Mouse (Mus musculus): ENCODE results near the gene Cfap73. TPM values are rescaled to one million over a fixed set of nuclear protein-coding genes. Genes with fewer than 3 reads are reported as not detected.

Gene Cfap73
- total and polyA plus RNA-seq, 2 experiments from 2014 or later, result not detected

DNA sequence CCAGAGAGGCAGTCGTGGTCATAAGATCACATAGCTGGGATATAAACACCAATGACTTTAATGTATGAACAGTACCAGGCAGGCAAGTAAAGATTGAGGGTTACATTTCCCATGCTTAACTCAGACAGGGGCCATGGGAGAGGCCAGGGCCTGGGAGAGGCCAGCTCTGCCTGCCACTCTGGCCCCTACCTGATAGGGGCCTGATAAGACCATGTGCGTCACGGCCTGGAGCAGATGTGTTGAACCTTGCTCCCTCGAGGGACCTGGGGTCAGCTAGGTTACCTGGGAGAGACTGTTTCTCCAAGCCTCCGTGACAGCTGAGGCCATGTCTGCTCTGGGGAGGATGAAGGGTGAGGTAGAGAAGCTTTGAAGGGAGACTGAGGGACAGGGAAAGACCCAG is 17.2 kb upstream of the Cfap73 start:
- H3K4me3 ChIP-seq (ENCODE audit: low read depth, low read length), result no peak overlapping the region
- no peak overlapping the region for H3K27ac ChIP-seq (ENCODE audit: low read depth)
- WGBS, result 42% methylated on average over 5 of the region's 5 CpGs
- ATAC-seq (ENCODE audit: insufficient read depth, low read depth), result no peak
- H3K4me1 ChIP-seq (ENCODE audit: control insufficient read depth, insufficient read depth), result peaks cover 8% of the 10 kb centered on the region; the same call in 1 of the 2 replicates
- no peaks in the 10 kb centered on the region for H3K36me3 ChIP-seq (replicated peaks; ENCODE audit: control insufficient read depth, insufficient read depth, low read length)
- TF ChIP-seq CTCF (IDR thresholded peaks at IDR 0.05; ENCODE audit: low read depth) (no peak), EP300 (IDR thresholded peaks at IDR 0.05; ENCODE audit: low read depth) (no peak)
- no peak for DNase-seq (ENCODE audit: low spot score)
- H3K9ac ChIP-seq (replicated peaks; ENCODE audit: low read depth, low read length), result no peak overlapping the region
- H3K9me3 ChIP-seq (replicated peaks; ENCODE audit: control insufficient read depth, low read length), result no peaks in the 10 kb centered on the region
- H3K27me3 ChIP-seq (ENCODE audit: control insufficient read depth, insufficient read depth, low read length), result peaks cover 27% of the 10 kb centered on the region
- no peak overlapping the region for H3K4me2 ChIP-seq (ENCODE audit: low read depth, low read length)

DNA sequence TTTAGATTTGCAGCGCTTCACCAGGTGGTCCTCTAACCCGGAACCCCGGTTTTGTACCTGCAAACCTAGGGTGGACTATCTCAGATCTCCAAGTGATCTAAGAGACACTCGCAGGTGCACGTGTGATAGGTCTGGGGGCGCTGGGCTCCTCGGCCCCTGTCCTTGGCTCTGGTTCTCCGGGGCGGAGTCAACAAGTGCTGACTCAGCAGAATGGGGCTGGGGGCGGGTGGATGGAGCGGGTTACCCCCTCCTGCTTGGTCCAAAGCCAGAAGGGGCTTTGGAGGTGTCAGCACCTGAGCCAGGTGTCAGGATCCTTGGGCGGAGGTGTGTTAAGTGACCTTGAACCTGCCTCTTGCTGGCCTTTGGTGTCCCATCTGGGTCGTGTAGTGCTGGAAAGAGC is 15.9 kb upstream of the Cfap73 start:
- WGBS, result 22% methylated on average over 13 of the region's 13 CpGs
- no peaks in the 10 kb centered on the region for H3K9me3 ChIP-seq (replicated peaks; ENCODE audit: control insufficient read depth, low read length)
- no peaks in the 10 kb centered on the region for H3K36me3 ChIP-seq (replicated peaks; ENCODE audit: control insufficient read depth, insufficient read depth, low read length)
- TF ChIP-seq EP300 (IDR thresholded peaks at IDR 0.05; ENCODE audit: low read depth) (no peak), CTCF (IDR thresholded peaks at IDR 0.05; ENCODE audit: low read depth) (no peak)
- H3K27me3 ChIP-seq (ENCODE audit: control insufficient read depth, insufficient read depth, low read length), result peaks cover 27% of the 10 kb centered on the region
- peaks cover 8% of the 10 kb centered on the region; the same call in 1 of the 2 replicates for H3K4me1 ChIP-seq (ENCODE audit: control insufficient read depth, insufficient read depth)
- H3K9ac ChIP-seq (replicated peaks; ENCODE audit: low read depth, low read length), result no peak overlapping the region
- no peak overlapping the region for H3K4me3 ChIP-seq (ENCODE audit: low read depth, low read length)
- no peak for DNase-seq (ENCODE audit: low spot score)
- no peak for ATAC-seq (ENCODE audit: insufficient read depth, low read depth)
- H3K27ac ChIP-seq (ENCODE audit: low read depth), result no peak overlapping the region
- peak overlapping the region; percentile 58; the same call in 1 of the 2 replicates for H3K4me2 ChIP-seq (ENCODE audit: low read depth, low read length)

DNA sequence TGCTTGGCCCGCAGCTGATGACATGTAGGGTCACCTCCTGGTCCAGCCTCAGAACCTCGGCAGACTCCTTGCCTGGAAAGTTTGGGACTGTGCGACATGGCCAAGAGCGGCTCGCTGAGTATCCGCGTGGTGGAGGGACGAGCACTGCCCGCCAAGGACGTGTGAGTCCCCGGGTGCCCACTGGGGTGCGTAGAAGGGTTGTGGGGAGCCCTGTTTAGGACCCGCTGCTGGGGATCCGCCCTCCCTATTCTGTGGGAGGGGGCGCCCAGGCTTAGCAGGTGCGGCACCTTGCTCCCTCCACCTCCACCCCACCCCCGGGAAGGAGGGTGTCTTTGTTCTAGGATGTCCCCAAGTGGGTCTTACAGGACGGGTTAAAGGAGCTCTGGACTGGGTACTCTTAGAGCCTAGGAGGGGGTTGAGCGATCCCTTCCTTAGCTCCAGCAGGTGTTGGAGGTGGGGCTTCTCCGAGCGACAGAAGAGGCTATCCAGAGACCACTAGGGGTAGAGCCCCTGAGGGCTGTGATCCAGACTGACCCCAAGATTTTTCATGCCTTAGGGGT is 15.4 kb upstream of the Cfap73 start:
- Histone ChIP-seq H3K9ac (replicated peaks; ENCODE audit: low read depth, low read length) (no peak overlapping the region), H3K9me3 (replicated peaks; ENCODE audit: control insufficient read depth, low read length) (no peaks in the 10 kb centered on the region), H3K4me1 (ENCODE audit: control insufficient read depth, insufficient read depth) (peaks cover 8% of the 10 kb centered on the region; the same call in 1 of the 2 replicates), H3K27ac (ENCODE audit: low read depth) (no peak overlapping the region), H3K4me2 (ENCODE audit: low read depth, low read length) (peak overlapping the region; percentile 58), H3K4me3 (ENCODE audit: low read depth, low read length) (peak overlapping the region; percentile 36), H3K36me3 (replicated peaks; ENCODE audit: control insufficient read depth, insufficient read depth, low read length) (no peaks in the 10 kb centered on the region), H3K27me3 (ENCODE audit: control insufficient read depth, insufficient read depth, low read length) (peaks cover 27% of the 10 kb centered on the region)
- TF ChIP-seq CTCF (IDR thresholded peaks at IDR 0.05; ENCODE audit: low read depth) (no peak), EP300 (IDR thresholded peaks at IDR 0.05; ENCODE audit: low read depth) (no peak)
- DNase-seq (ENCODE audit: low spot score), result no peak
- WGBS, result 5% methylated on average over 21 of the region's 21 CpGs
- no peak for ATAC-seq (ENCODE audit: insufficient read depth, low read depth)

DNA sequence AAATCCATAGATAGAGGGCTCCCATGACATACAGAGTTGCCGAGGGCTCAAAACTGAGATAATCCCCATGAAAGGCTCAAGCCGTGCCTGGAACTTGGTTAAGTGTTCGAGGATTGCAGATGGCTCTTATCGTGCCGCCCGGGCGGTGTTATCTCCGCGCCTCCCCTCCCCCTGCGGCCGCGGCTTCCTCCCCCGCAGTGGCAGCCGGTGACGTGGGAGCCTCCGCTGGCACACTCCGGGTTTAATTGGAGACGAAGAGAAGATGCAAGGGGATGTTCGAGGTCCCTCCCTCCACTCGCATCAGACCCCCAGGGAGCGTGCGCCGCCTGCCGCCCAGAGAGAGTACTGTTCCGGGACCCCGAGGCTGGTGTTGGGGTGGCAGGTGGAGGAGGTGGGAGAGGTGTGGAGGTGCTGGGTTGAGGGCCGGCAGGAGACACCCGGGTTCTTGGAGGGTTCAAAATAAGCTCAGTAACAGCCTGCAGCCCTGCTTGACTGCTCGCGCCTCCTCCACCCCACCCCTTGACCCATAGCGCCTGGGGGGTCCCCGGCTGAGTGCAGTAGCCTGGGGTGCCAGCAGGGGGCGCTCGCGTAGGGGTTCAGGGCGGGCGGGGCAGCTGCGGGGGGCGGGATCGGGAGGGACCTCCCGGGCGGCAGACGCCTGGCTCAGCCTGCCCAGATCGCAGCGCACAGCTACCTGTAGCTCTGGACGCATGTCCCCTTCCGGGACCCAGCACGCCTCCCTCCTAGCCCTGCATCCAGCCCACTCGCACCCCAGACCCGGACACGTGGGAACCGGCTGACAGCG is 14.7 kb upstream of the Cfap73 start, which contains the start of gene Rasal1:
TSS of gene Rasal1 (plus strand) at position 244 of the 805 bp plus-strand sequence.
- no peak within 1 kb of the TSS for H3K9ac ChIP-seq (replicated peaks; ENCODE audit: low read depth, low read length)
- TF ChIP-seq EP300 (IDR thresholded peaks at IDR 0.05; ENCODE audit: low read depth) (no peak), CTCF (IDR thresholded peaks at IDR 0.05; ENCODE audit: low read depth) (peak; percentile 25)
- no peaks in the 10 kb centered on the region for H3K36me3 ChIP-seq (replicated peaks; ENCODE audit: control insufficient read depth, insufficient read depth, low read length)
- DNase-seq (ENCODE audit: low spot score), result peak; percentile 11
- peak within 1 kb of the TSS; percentile 36 for H3K4me3 ChIP-seq (ENCODE audit: low read depth, low read length)
- H3K9me3 ChIP-seq (replicated peaks; ENCODE audit: control insufficient read depth, low read length), result no peaks in the 10 kb centered on the region
- under 1% methylated on average over 47 of the region's 53 CpGs for WGBS
- no peak within 1 kb of the TSS for H3K27ac ChIP-seq (ENCODE audit: low read depth)
- H3K4me1 ChIP-seq (ENCODE audit: control insufficient read depth, insufficient read depth), result peaks cover 8% of the 10 kb centered on the region; the same call in 1 of the 2 replicates
- ATAC-seq (ENCODE audit: insufficient read depth, low read depth), result peak; percentile 43
- H3K27me3 ChIP-seq (ENCODE audit: control insufficient read depth, insufficient read depth, low read length), result peaks cover 27% of the 10 kb centered on the region
- peak within 1 kb of the TSS; percentile 58 for H3K4me2 ChIP-seq (ENCODE audit: low read depth, low read length)

DNA sequence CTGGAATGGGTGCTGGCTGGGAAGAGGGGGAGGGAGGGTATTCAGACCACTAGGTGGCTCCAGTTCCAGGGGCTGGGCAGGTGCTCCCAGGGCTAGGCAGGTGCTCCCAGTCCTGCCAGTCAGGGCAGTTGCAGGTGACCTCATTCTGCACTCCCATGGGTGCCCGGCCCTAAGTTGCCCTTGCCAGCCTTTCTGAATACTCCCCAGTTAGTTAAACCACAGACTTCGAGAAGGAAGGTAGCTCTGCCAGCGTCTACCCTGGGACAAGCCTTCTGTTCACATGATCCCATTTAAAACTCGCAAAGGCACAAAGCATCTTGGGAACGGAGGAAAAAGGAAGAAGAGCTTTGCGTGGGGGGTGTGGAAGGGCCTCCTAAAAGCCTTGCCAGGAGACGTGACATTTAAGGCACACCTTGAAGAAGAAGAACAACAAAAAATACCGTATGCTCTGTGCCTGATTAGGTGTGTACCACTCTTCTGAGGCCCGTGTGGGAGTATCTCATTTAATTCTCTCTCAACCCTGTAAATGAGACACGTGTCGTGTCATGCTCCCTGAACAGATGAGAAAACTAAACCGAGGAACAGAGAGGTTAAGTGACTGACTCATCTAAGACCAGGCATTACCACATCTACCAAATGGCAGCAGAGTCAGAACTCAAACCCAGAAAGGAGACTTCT is 13.9 kb upstream of the Cfap73 start:
- Histone ChIP-seq H3K4me3 (ENCODE audit: low read depth, low read length) (no peak overlapping the region), H3K4me1 (ENCODE audit: control insufficient read depth, insufficient read depth) (peaks cover 13% of the 10 kb centered on the region), H3K27me3 (ENCODE audit: control insufficient read depth, insufficient read depth, low read length) (peaks cover 27% of the 10 kb centered on the region), H3K9ac (replicated peaks; ENCODE audit: low read depth, low read length) (no peak overlapping the region), H3K27ac (ENCODE audit: low read depth) (no peak overlapping the region), H3K36me3 (replicated peaks; ENCODE audit: control insufficient read depth, insufficient read depth, low read length) (no peaks in the 10 kb centered on the region), H3K9me3 (replicated peaks; ENCODE audit: control insufficient read depth, low read length) (no peaks in the 10 kb centered on the region), H3K4me2 (ENCODE audit: low read depth, low read length) (peak overlapping the region; percentile 58)
- DNase-seq (ENCODE audit: low spot score) (no peak), ATAC-seq (ENCODE audit: insufficient read depth, low read depth) (no peak)
- TF ChIP-seq CTCF (IDR thresholded peaks at IDR 0.05; ENCODE audit: low read depth) (no peak), EP300 (IDR thresholded peaks at IDR 0.05; ENCODE audit: low read depth) (no peak)
- WGBS, result 22% methylated on average over 12 of the region's 12 CpGs
